Mouse (Mus musculus) liver, postnatal 0 days (tissue): ENCODE results near the gene Rapgef5.

Source experiments
- CTCF ChIP-seq: sonication (generic); IDR thresholded peaks from 2 replicates; pipeline ENCODE4 v1.5.1; 2016; ENCODE audit warnings: antibody characterized with exemption, low read depth
- EP300 ChIP-seq: IDR thresholded peaks from 2 replicates; pipeline ENCODE4 v1.6.1; 2016; ENCODE audit warnings: antibody characterized with exemption, low read depth, mild to moderate bottlenecking

DNA sequence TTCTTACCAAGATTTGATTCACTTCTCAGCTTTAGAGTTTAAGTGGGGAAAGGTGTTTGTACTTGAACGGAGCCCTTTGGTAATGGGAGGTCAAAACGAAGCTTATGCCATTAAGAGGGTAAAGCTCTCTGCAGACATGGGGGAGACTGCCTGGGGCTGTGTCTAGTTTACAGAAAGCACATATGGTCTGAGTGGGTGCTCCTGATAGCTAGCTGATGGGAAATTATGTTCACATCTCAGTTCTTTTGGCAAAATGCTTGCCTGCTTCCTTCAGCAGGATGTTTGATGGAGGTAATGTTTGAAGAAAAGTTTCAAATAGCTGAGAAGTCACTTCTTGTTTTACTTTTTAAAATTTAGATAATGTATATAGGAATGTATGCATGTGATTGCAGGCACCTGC lies 53.4 kb downstream of the Rapgef5 start:
- TF ChIP-seq EP300 (no peak), CTCF (no peak)
